Mouse (Mus musculus): ENCODE results near the gene Mpz. TPM values are rescaled to one million over a fixed set of nuclear protein-coding genes. Genes with fewer than 3 reads are reported as not detected.

Mpz gene
- total RNA-seq (2014; rRNA removed) (0.49 and 0.90 TPM in 2 replicates), polyA plus RNA-seq (2015; fragmentation: Nextera tagmentation; extraction: Ambion mirVana) (0.63 and 0.67 TPM in 2 replicates)

GRCm38 (mm10) chr1:171149974-171150760 lies at the start of gene Mpz, which contains the start of gene Sdhc:
Mpz (plus strand) TSS chr1:171150711.
Sdhc (minus strand) TSS chr1:171150603.
- DNase-seq (ENCODE audit: low spot score) (peak; percentile 95), ATAC-seq (ENCODE audit: low FRiP score) (peak; percentile 96)
- H3K9ac ChIP-seq (replicated peaks; ENCODE audit: low read length, poor library complexity, severe bottlenecking) = peak within 1 kb of the TSS; percentile 96
- no peaks in the 10 kb centered on the region for H3K36me3 ChIP-seq (ENCODE audit: insufficient read depth, low read length)
- H3K4me1 ChIP-seq (ENCODE audit: insufficient read depth, low read length) = peaks cover 10% of the 10 kb centered on the region
- 1% methylated on average over 30 of the region's 34 CpGs for WGBS
- no peak for TF ChIP-seq CTCF (IDR thresholded peaks at IDR 0.05)
- no peaks in the 10 kb centered on the region for H3K27me3 ChIP-seq (ENCODE audit: insufficient read depth, low read length)
- H3K4me3 ChIP-seq (ENCODE audit: low read depth, low read length) = peak within 1 kb of the TSS; percentile 82
- H3K4me2 ChIP-seq (ENCODE audit: low read depth, low read length, poor library complexity, severe bottlenecking) = peak within 1 kb of the TSS; percentile 83
- peak within 1 kb of the TSS; percentile 86 for H3K27ac ChIP-seq (ENCODE audit: low read depth, low read length)
- H3K9me3 ChIP-seq (ENCODE audit: low read length) = no peaks in the 10 kb centered on the region

- DNase-seq (ENCODE audit: low spot score) (no peak), ATAC-seq (ENCODE audit: low FRiP score) (no peak)
- no peaks in the 10 kb centered on the region for H3K9me3 ChIP-seq (ENCODE audit: low read length)
- peak overlapping the region; percentile 63; the same call in 1 of the 2 replicates for H3K4me3 ChIP-seq (ENCODE audit: low read depth, low read length)
- no peaks in the 10 kb centered on the region for H3K36me3 ChIP-seq (ENCODE audit: insufficient read depth, low read length)
- H3K4me2 ChIP-seq (ENCODE audit: low read depth, low read length, poor library complexity, severe bottlenecking) = 0 out of 2 replicates have a peak overlapping the region, but pooled peaks have one; percentile 53
- no peak overlapping the region for H3K27ac ChIP-seq (ENCODE audit: low read depth, low read length)
- no peaks in the 10 kb centered on the region for H3K27me3 ChIP-seq (ENCODE audit: insufficient read depth, low read length)
- 61% methylated on average over 2 of the region's 2 CpGs for WGBS
- no peak overlapping the region for H3K9ac ChIP-seq (replicated peaks; ENCODE audit: low read length, poor library complexity, severe bottlenecking)
- H3K4me1 ChIP-seq (ENCODE audit: insufficient read depth, low read length) = no peaks in the 10 kb centered on the region
- no peak for TF ChIP-seq CTCF (IDR thresholded peaks at IDR 0.05)
Measured at GRCm38 (mm10) chr1:171101033-171101432, 49.5 kb upstream of the Mpz start.

- peak; percentile 62 for TF ChIP-seq CTCF (IDR thresholded peaks at IDR 0.05)
- DNase-seq (ENCODE audit: low spot score) (peak; percentile 89), ATAC-seq (ENCODE audit: low FRiP score) (peak; percentile 90)
- Histone ChIP-seq H3K9ac (replicated peaks; ENCODE audit: low read length, poor library complexity, severe bottlenecking) (peak overlapping the region; percentile 82), H3K4me1 (ENCODE audit: insufficient read depth, low read length) (no peaks in the 10 kb centered on the region), H3K27ac (ENCODE audit: low read depth, low read length) (peak overlapping the region; percentile 91), H3K4me3 (ENCODE audit: low read depth, low read length) (peak overlapping the region; percentile 63), H3K36me3 (ENCODE audit: insufficient read depth, low read length) (no peaks in the 10 kb centered on the region), H3K9me3 (ENCODE audit: low read length) (no peaks in the 10 kb centered on the region), H3K27me3 (ENCODE audit: insufficient read depth, low read length) (no peaks in the 10 kb centered on the region), H3K4me2 (ENCODE audit: low read depth, low read length, poor library complexity, severe bottlenecking) (peak overlapping the region; percentile 53)
- WGBS = 1% methylated on average over 40 of the region's 40 CpGs
Measured at GRCm38 (mm10) chr1:171101733-171102546, 48.6 kb upstream of the Mpz start.

- DNase-seq (ENCODE audit: low spot score) (peak; percentile 89), ATAC-seq (ENCODE audit: low FRiP score) (peak; percentile 92)
- Histone ChIP-seq H3K9me3 (ENCODE audit: low read length) (no peaks in the 10 kb centered on the region), H3K4me3 (ENCODE audit: low read depth, low read length) (peak overlapping the region; percentile 63), H3K4me2 (ENCODE audit: low read depth, low read length, poor library complexity, severe bottlenecking) (peak overlapping the region; percentile 53), H3K27me3 (ENCODE audit: insufficient read depth, low read length) (no peaks in the 10 kb centered on the region), H3K27ac (ENCODE audit: low read depth, low read length) (peak overlapping the region; percentile 91), H3K4me1 (ENCODE audit: insufficient read depth, low read length) (no peaks in the 10 kb centered on the region), H3K9ac (replicated peaks; ENCODE audit: low read length, poor library complexity, severe bottlenecking) (peak overlapping the region; percentile 82), H3K36me3 (ENCODE audit: insufficient read depth, low read length) (no peaks in the 10 kb centered on the region)
- TF ChIP-seq CTCF (IDR thresholded peaks at IDR 0.05) = peak; percentile 8; the same call in 1 of the 2 replicates
- WGBS = under 1% methylated on average over 35 of the region's 35 CpGs
Measured at GRCm38 (mm10) chr1:171102547-171103177, 47.8 kb upstream of the Mpz start.

GRCm38 (mm10) chr1:171103179-171103840 lies 47.2 kb upstream of the Mpz start:
- no peaks in the 10 kb centered on the region for H3K27me3 ChIP-seq (ENCODE audit: insufficient read depth, low read length)
- DNase-seq (ENCODE audit: low spot score) = peak; percentile 15
- no peak for ATAC-seq (ENCODE audit: low FRiP score)
- 9% methylated on average over 10 of the region's 10 CpGs for WGBS
- TF ChIP-seq CTCF (IDR thresholded peaks at IDR 0.05) = no peak; the same call in 1 of the 2 replicates
- no peaks in the 10 kb centered on the region for H3K36me3 ChIP-seq (ENCODE audit: insufficient read depth, low read length)
- no peaks in the 10 kb centered on the region for H3K9me3 ChIP-seq (ENCODE audit: low read length)
- H3K9ac ChIP-seq (replicated peaks; ENCODE audit: low read length, poor library complexity, severe bottlenecking) = peak overlapping the region; percentile 29; the same call in 1 of the 2 replicates
- H3K4me3 ChIP-seq (ENCODE audit: low read depth, low read length) = peak overlapping the region; percentile 63
- H3K27ac ChIP-seq (ENCODE audit: low read depth, low read length) = no peak overlapping the region
- peak overlapping the region; percentile 53 for H3K4me2 ChIP-seq (ENCODE audit: low read depth, low read length, poor library complexity, severe bottlenecking)
- H3K4me1 ChIP-seq (ENCODE audit: insufficient read depth, low read length) = no peaks in the 10 kb centered on the region
